Mouse (Mus musculus) lung, embryonic 16.5 days (tissue): Measurements from ENCODE around the gene Abat. TPM values are rescaled to one million over a fixed set of nuclear protein-coding genes. Genes with fewer than 3 reads are reported as not detected.

Experiments used
- ATAC-seq: fragments of 200-750 bp; cut with Nextera tagmentation; 2 replicates; pipeline ENCODE4 v1.8.0; 2017; ENCODE audit warnings: low read depth, mild to moderate bottlenecking, moderate library complexity
- H3K27ac ChIP-seq: fragments of 300-500 bp; sonication (generic); 2 replicates; pipeline ENCODE4 v1.5.1; 2014; ENCODE audit warnings: mild to moderate bottlenecking, control low read depth, low read length
- H3K27me3 ChIP-seq: fragments of 300-500 bp; sonication (generic); 2 replicates; pipeline ENCODE4 v1.6.1; 2014; ENCODE audit warnings: low read depth, low read length, mixed read lengths; ENCODE audit not compliant: control insufficient read depth, insufficient read depth
- H3K36me3 ChIP-seq: fragments of 300-500 bp; sonication (generic); 2 replicates; pipeline ENCODE4 v1.6.1; 2014; ENCODE audit warnings: low read length; ENCODE audit not compliant: control insufficient read depth, insufficient read depth
- H3K4me1 ChIP-seq: fragments of 300-500 bp; sonication (generic); replicated peaks from 2 replicates; pipeline ENCODE4 v1.6.1; 2014; ENCODE audit warnings: low read length, mixed read lengths; ENCODE audit not compliant: control insufficient read depth, insufficient read depth
- H3K4me2 ChIP-seq: fragments of 300-500 bp; sonication (generic); 2 replicates; pipeline ENCODE4 v1.6.1; 2014; ENCODE audit warnings: low read depth, low read length, control low read depth
- H3K4me3 ChIP-seq: fragments of 300-500 bp; sonication (generic); 2 replicates; pipeline ENCODE4 v1.5.1; 2014; ENCODE audit warnings: mild to moderate bottlenecking, low read length, control low read depth
- H3K9ac ChIP-seq: fragments of 300-500 bp; sonication (generic); 2 replicates; pipeline ENCODE4 v1.6.1; 2014; ENCODE audit warnings: low read length, control low read depth
- H3K9me3 ChIP-seq: fragments of 300-500 bp; sonication (generic); 2 replicates; pipeline ENCODE4 v1.6.1; 2016; ENCODE audit warnings: low read length; ENCODE audit not compliant: control insufficient read depth
- WGBS: fragments of 180-500 bp; shearing (Covaris S2); extraction: QIAGEN DNeasy Blood & Tissue Kit; methylation state at CpG from one replicate; pipeline ENCODE4 v1.1.7; 2014; 5-methylcytosine and 5-hydroxymethylcytosine counted together
- polyA plus RNA-seq: library from polyadenylated mRNA; unstranded; fragments of >200 nt; fragmentation: Nextera tagmentation; extraction: Ambion mirVana; gene quantifications from 2 replicates; pipeline ENCODE4 v1.2.1, GENCODE M21; 2015

Abat gene
- polyA plus RNA-seq, 1 experiment from 2014 or later, result 19.6 TPM

- 60% methylated on average over 3 of the region's 3 CpGs for WGBS
- H3K9me3 ChIP-seq, result no peaks in the 10 kb centered on the region
- H3K9ac ChIP-seq, result no peak overlapping the region
- H3K27me3 ChIP-seq, result no peaks in the 10 kb centered on the region
- no peaks in the 10 kb centered on the region for H3K4me1 ChIP-seq
- H3K4me2 ChIP-seq, result no peak overlapping the region
- no peak overlapping the region for H3K4me3 ChIP-seq
- no peak overlapping the region for H3K27ac ChIP-seq
- no peak for ATAC-seq
- no peaks in the 10 kb centered on the region for H3K36me3 ChIP-seq
These were observed 62.9 kb downstream of the Abat start for GRCm38 (mm10) chr16:8576111-8576510.

DNA sequence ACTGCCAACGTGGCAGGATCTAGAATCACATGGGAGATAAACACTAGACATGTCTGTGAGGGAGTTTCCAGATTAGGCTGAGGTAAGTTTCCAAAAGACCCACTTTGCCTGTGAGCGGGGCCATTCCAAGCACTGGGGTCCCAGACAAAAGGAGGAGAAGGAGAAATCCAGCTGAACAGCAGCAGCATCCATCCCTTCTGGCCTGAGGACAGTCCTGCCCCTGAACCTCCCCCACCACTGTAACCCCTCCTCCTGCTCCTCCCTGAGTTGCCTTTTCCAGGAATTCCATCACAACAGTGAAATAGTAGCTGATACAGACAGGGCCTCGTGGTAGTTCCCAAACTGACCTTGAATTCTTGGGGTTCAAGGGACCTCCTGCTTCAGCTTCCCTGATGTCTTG lies 63.7 kb downstream of the Abat start:
- H3K4me3 ChIP-seq, result no peak overlapping the region
- no peak overlapping the region for H3K27ac ChIP-seq
- no peak overlapping the region for H3K4me2 ChIP-seq
- H3K4me1 ChIP-seq, result no peaks in the 10 kb centered on the region
- H3K9me3 ChIP-seq, result no peaks in the 10 kb centered on the region
- WGBS, result 64% methylated on average over 3 of the region's 3 CpGs
- ATAC-seq, result no peak
- H3K9ac ChIP-seq, result no peak overlapping the region
- H3K27me3 ChIP-seq, result no peaks in the 10 kb centered on the region
- no peaks in the 10 kb centered on the region for H3K36me3 ChIP-seq

GRCm38 (mm10) chr16:8578326-8578725 lies 65.1 kb downstream of the Abat start:
- Histone ChIP-seq H3K4me3 (no peak overlapping the region), H3K9ac (no peak overlapping the region), H3K4me1 (no peaks in the 10 kb centered on the region), H3K4me2 (no peak overlapping the region), H3K27ac (no peak overlapping the region), H3K27me3 (no peaks in the 10 kb centered on the region), H3K9me3 (no peaks in the 10 kb centered on the region), H3K36me3 (no peaks in the 10 kb centered on the region)
- WGBS, result 64% methylated on average over 4 of the region's 4 CpGs
- no peak for ATAC-seq

GRCm38 (mm10) chr16:8579546-8579945 lies 66.3 kb downstream of the Abat start:
- no peak for ATAC-seq
- H3K9me3 ChIP-seq, result no peaks in the 10 kb centered on the region
- no peak overlapping the region for H3K27ac ChIP-seq
- no peak overlapping the region for H3K4me2 ChIP-seq
- no peaks in the 10 kb centered on the region for H3K4me1 ChIP-seq
- WGBS, result 57% methylated on average over 5 of the region's 5 CpGs
- H3K27me3 ChIP-seq, result no peaks in the 10 kb centered on the region
- no peak overlapping the region for H3K9ac ChIP-seq
- H3K36me3 ChIP-seq, result no peaks in the 10 kb centered on the region
- no peak overlapping the region for H3K4me3 ChIP-seq

- H3K27ac ChIP-seq, result no peak overlapping the region
- no peak for ATAC-seq
- no peaks in the 10 kb centered on the region for H3K27me3 ChIP-seq
- no peak overlapping the region for H3K4me3 ChIP-seq
- 0 out of 2 replicates have a peak, but pooled peaks cover 3% of the 10 kb centered on the region for H3K36me3 ChIP-seq
- WGBS, result 93% methylated on average over 6 of the region's 6 CpGs
- H3K9ac ChIP-seq, result no peak overlapping the region
- no peaks in the 10 kb centered on the region for H3K4me1 ChIP-seq
- H3K9me3 ChIP-seq, result no peaks in the 10 kb centered on the region
- H3K4me2 ChIP-seq, result no peak overlapping the region
These were observed 68.5 kb downstream of the Abat start for GRCm38 (mm10) chr16:8581661-8582239.

- H3K36me3 ChIP-seq, result 0 out of 2 replicates have a peak, but pooled peaks cover 3% of the 10 kb centered on the region
- H3K27ac ChIP-seq, result no peak overlapping the region
- no peak overlapping the region for H3K4me2 ChIP-seq
- no peaks in the 10 kb centered on the region for H3K4me1 ChIP-seq
- 94% methylated on average over 5 of the region's 5 CpGs for WGBS
- H3K27me3 ChIP-seq, result no peaks in the 10 kb centered on the region
- no peak overlapping the region for H3K4me3 ChIP-seq
- H3K9ac ChIP-seq, result no peak overlapping the region
- no peak for ATAC-seq
- H3K9me3 ChIP-seq, result no peaks in the 10 kb centered on the region
These were observed 69.5 kb downstream of the Abat start for GRCm38 (mm10) chr16:8582579-8583295.

DNA sequence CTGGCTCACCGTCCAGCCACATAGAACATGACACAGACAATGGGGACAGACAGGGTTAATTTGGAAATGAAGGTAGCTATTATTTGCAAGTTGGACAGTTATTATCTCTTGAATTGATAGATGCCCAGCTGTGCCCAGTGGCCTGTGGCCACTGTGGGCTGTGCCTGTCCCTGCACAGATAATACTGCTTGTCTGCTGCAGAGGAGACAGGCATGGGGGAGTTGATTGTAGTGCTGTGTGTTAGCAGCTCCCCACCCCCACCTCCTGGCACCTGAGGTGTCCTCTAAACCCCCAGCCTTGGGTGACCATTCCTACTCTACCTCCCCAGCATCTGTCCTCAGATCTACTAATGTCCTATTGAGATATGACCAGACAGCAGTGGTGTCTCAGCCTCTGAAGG lies 71.0 kb downstream of the Abat start:
- H3K4me2 ChIP-seq, result no peak overlapping the region
- 0 out of 2 replicates have a peak, but pooled peaks cover 3% of the 10 kb centered on the region for H3K36me3 ChIP-seq
- no peaks in the 10 kb centered on the region for H3K4me1 ChIP-seq
- no peaks in the 10 kb centered on the region for H3K27me3 ChIP-seq
- WGBS, result 79% methylated on average over 1 of the region's 1 CpGs
- H3K9me3 ChIP-seq, result no peaks in the 10 kb centered on the region
- no peak overlapping the region for H3K27ac ChIP-seq
- H3K9ac ChIP-seq, result no peak overlapping the region
- no peak for ATAC-seq
- H3K4me3 ChIP-seq, result no peak overlapping the region

GRCm38 (mm10) chr16:8585056-8585455 lies 71.8 kb downstream of the Abat start:
- Histone ChIP-seq H3K27me3 (no peaks in the 10 kb centered on the region), H3K36me3 (peaks cover 7% of the 10 kb centered on the region; the same call in 1 of the 2 replicates), H3K4me3 (no peak overlapping the region), H3K4me2 (no peak overlapping the region), H3K4me1 (no peaks in the 10 kb centered on the region), H3K27ac (no peak overlapping the region), H3K9me3 (no peaks in the 10 kb centered on the region), H3K9ac (no peak overlapping the region)
- no peak for ATAC-seq
- WGBS, result 72% methylated on average over 5 of the region's 5 CpGs

DNA sequence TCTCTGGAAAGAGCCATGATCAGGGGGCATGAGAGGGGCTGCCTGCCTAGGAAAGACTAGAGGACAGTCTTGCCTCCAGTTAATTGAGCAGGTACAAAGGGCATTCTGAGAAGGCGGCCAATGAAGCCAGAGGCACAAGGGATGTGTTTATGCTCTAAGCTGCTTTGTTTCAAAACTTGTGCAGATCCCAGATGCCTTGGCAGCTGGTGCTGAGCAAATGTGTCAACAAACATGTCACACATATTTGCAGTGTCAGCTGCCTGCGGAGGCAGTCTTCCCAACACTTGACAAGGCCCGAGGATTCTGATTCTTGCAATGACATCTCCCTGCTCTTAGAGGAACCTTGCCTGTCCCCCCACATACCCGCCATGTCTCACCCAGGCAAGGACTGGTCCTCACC lies 82.2 kb downstream of the Abat start:
- ATAC-seq, result no peak
- Histone ChIP-seq H3K9ac (no peak overlapping the region), H3K27me3 (no peaks in the 10 kb centered on the region), H3K9me3 (no peaks in the 10 kb centered on the region), H3K36me3 (no peaks in the 10 kb centered on the region), H3K4me2 (no peak overlapping the region), H3K27ac (no peak overlapping the region), H3K4me3 (no peak overlapping the region), H3K4me1 (no peaks in the 10 kb centered on the region)
- WGBS, result 58% methylated on average over 4 of the region's 4 CpGs
